Mouse (Mus musculus): ENCODE data around the gene Rnf150. TPM values are rescaled to one million over a fixed set of nuclear protein-coding genes. Genes with fewer than 3 reads are reported as not detected.

Rnf150 gene
- polyA plus RNA-seq, 1 experiment from 2014 or later = 1.7 TPM

DNA sequence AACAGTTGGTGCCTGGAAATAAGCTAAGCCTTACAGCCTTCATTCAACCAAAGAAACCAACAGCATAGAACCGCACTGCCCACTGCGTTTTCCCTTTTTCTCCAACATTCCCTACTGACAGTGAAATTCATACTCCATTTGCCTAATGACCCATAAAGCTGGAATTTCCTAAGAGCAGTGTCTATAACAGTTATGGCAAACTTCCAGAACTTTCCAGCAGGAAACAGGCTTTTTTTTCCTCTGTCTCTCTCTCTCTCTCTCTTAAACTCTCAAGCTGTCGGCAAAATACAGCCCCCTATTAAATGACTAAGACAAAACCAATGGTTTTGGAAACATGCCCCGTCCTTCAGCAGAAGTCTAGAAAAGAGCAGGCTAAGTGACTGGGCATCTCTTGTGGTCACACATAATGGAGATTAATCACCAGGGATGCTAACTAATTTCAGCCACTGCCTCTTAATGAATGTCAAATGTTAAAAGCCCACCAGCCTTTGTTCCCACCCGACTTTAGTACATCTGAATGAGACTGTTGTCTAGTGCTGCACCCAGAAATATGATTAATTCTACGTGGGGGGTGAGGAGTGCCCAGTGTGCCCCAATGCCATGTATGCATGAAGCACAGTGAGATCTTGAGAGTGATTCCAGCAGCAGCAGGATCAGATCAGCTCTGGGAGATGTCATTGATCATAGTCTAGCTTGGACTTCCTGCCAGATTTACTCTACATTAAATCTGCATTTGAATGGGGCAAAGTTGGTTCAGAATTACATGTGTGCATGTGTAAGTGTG lies 80.3 kb downstream of the Rnf150 start:
- H3K36me3 ChIP-seq (ENCODE audit: control insufficient read depth, insufficient read depth, low read length) = no peaks in the 10 kb centered on the region
- H3K27ac ChIP-seq (ENCODE audit: low read depth, low read length) = no peak overlapping the region
- no peaks in the 10 kb centered on the region for H3K9me3 ChIP-seq (ENCODE audit: control insufficient read depth, low read length)
- peaks cover 4% of the 10 kb centered on the region; the same call in 1 of the 2 replicates for H3K4me1 ChIP-seq (ENCODE audit: control insufficient read depth, insufficient read depth, low read length)
- no peak overlapping the region for H3K4me2 ChIP-seq (ENCODE audit: low read depth)
- peak; percentile 65 for ATAC-seq (ENCODE audit: insufficient read depth, low FRiP score, low TSS enrichment)
- WGBS = 38% methylated on average over 6 of the region's 6 CpGs
- no peaks in the 10 kb centered on the region for H3K27me3 ChIP-seq (ENCODE audit: control insufficient read depth, insufficient read depth, low read length)
- H3K4me3 ChIP-seq (ENCODE audit: low read depth, low read length) = no peak overlapping the region
- no peak for DNase-seq (ENCODE audit: low spot score)
- no peak overlapping the region for H3K9ac ChIP-seq (ENCODE audit: low read length)

DNA sequence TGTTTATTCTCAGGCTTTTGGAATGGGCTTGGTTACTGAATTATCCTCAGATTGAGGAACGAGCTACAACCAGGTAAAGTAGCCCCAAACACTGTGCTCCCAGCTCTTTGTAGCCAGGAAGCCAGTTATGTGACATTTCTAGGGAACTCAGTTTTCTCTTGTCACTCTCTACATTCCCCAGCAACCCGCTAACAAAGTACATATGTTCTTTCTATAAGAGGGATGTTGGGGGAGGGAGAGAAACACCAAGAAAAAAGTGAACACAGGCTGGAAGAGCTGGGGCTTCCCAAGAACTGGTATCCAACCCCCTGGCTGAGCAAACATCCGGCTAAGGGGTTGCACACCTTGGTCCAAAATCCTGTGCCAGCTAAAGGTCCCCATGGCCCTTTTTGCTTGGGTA lies 82.7 kb downstream of the Rnf150 start:
- 71% methylated on average over 3 of the region's 3 CpGs for WGBS
- H3K4me3 ChIP-seq (ENCODE audit: low read depth, low read length) = no peak overlapping the region
- no peak overlapping the region for H3K4me2 ChIP-seq (ENCODE audit: low read depth)
- no peaks in the 10 kb centered on the region for H3K36me3 ChIP-seq (ENCODE audit: control insufficient read depth, insufficient read depth, low read length)
- DNase-seq (ENCODE audit: low spot score) (no peak), ATAC-seq (ENCODE audit: insufficient read depth, low FRiP score, low TSS enrichment) (no peak)
- no peak overlapping the region for H3K9ac ChIP-seq (ENCODE audit: low read length)
- no peaks in the 10 kb centered on the region for H3K27me3 ChIP-seq (ENCODE audit: control insufficient read depth, insufficient read depth, low read length)
- H3K4me1 ChIP-seq (ENCODE audit: control insufficient read depth, insufficient read depth, low read length) = peaks cover 4% of the 10 kb centered on the region; the same call in 1 of the 2 replicates
- no peak overlapping the region for H3K27ac ChIP-seq (ENCODE audit: low read depth, low read length)
- no peaks in the 10 kb centered on the region for H3K9me3 ChIP-seq (ENCODE audit: control insufficient read depth, low read length)

DNA sequence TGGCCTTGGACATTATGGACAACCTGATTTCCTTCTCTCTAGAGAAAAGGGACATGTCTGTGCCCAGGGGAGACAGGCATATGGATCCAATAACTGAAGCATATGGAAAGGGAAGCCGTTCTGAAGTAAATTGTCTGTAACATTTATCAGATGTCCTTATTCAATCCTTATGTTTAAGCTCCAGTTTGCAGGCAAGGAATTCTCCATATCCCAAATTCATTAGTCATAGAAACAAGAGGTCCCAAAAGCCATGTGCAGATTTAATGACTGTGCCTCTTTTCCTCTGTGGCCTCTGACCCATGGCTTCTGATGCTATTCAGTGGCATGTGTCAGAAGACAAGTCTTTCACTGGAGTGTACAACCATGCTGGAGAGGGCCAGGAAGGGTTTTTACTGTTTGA lies 83.5 kb downstream of the Rnf150 start:
- no peak overlapping the region for H3K4me2 ChIP-seq (ENCODE audit: low read depth)
- no peaks in the 10 kb centered on the region for H3K9me3 ChIP-seq (ENCODE audit: control insufficient read depth, low read length)
- no peaks in the 10 kb centered on the region for H3K36me3 ChIP-seq (ENCODE audit: control insufficient read depth, insufficient read depth, low read length)
- no peaks in the 10 kb centered on the region for H3K27me3 ChIP-seq (ENCODE audit: control insufficient read depth, insufficient read depth, low read length)
- DNase-seq (ENCODE audit: low spot score) = no peak
- ATAC-seq (ENCODE audit: insufficient read depth, low FRiP score, low TSS enrichment) = no peak
- 58% methylated on average over 1 of the region's 1 CpGs for WGBS
- no peak overlapping the region for H3K9ac ChIP-seq (ENCODE audit: low read length)
- H3K4me1 ChIP-seq (ENCODE audit: control insufficient read depth, insufficient read depth, low read length) = peaks cover 4% of the 10 kb centered on the region; the same call in 1 of the 2 replicates
- no peak overlapping the region for H3K4me3 ChIP-seq (ENCODE audit: low read depth, low read length)
- H3K27ac ChIP-seq (ENCODE audit: low read depth, low read length) = no peak overlapping the region

DNA sequence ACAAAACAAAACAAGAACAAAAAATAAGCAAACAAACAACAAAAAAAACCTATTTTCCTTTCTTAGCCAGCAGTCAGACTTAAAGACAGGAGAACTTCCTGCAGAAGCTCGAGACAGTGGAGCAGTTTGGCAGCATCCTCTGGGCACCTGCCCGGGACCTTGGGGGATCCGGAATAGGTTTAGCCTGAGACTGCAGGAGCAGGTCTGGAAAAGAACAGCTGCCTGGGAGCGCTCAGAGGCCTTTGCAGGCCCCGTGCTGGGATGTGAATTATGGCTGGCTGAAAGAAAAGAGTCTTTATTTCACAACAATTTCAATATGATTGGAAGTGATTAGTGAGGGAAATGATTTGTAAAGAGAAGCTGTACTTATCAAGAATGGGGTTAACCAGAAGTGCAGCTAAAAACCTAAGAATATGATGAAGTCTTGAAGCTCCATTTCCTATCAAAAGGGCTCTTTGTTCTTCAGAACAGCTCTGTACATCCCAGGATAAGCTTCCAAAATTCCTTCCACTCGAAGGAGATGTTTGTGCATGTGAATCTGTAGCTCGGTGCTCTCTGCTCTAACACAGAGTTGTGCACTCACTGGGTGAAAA lies 92.1 kb downstream of the Rnf150 start:
- Histone ChIP-seq H3K4me1 (ENCODE audit: control insufficient read depth, insufficient read depth, low read length) (no peaks in the 10 kb centered on the region), H3K9me3 (ENCODE audit: control insufficient read depth, low read length) (no peaks in the 10 kb centered on the region), H3K27me3 (ENCODE audit: control insufficient read depth, insufficient read depth, low read length) (no peaks in the 10 kb centered on the region), H3K9ac (ENCODE audit: low read length) (no peak overlapping the region), H3K36me3 (ENCODE audit: control insufficient read depth, insufficient read depth, low read length) (no peaks in the 10 kb centered on the region), H3K27ac (ENCODE audit: low read depth, low read length) (no peak overlapping the region), H3K4me3 (ENCODE audit: low read depth, low read length) (no peak overlapping the region), H3K4me2 (ENCODE audit: low read depth) (no peak overlapping the region)
- ATAC-seq (ENCODE audit: insufficient read depth, low FRiP score, low TSS enrichment) = no peak
- no peak for DNase-seq (ENCODE audit: low spot score)
- 53% methylated on average over 7 of the region's 7 CpGs for WGBS

DNA sequence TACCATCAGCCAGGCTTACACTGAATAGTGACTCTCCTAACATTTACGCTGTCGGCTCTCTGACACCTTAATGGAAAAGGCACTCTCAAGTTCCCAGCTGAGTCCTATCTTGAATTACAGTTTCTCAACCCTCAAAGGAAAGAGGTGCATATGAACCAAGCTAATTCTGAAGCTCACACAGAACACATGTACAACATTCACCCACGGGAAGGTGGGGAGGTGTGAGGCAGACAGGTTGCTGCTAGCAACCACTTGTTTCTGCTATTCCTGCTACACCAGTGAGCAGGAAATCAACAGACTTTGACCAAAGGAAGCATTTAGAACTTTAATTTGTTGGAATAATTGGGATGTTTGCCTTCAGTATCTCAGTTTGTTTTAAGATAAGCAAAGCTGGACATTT lies 96.3 kb downstream of the Rnf150 start:
- Histone ChIP-seq H3K4me2 (ENCODE audit: low read depth) (no peak overlapping the region), H3K4me3 (ENCODE audit: low read depth, low read length) (no peak overlapping the region), H3K9me3 (ENCODE audit: control insufficient read depth, low read length) (no peaks in the 10 kb centered on the region), H3K4me1 (ENCODE audit: control insufficient read depth, insufficient read depth, low read length) (no peaks in the 10 kb centered on the region), H3K36me3 (ENCODE audit: control insufficient read depth, insufficient read depth, low read length) (no peaks in the 10 kb centered on the region), H3K27me3 (ENCODE audit: control insufficient read depth, insufficient read depth, low read length) (no peaks in the 10 kb centered on the region), H3K9ac (ENCODE audit: low read length) (no peak overlapping the region), H3K27ac (ENCODE audit: low read depth, low read length) (no peak overlapping the region)
- WGBS = 81% methylated on average over 3 of the region's 3 CpGs
- no peak for DNase-seq (ENCODE audit: low spot score)
- no peak for ATAC-seq (ENCODE audit: insufficient read depth, low FRiP score, low TSS enrichment)

DNA sequence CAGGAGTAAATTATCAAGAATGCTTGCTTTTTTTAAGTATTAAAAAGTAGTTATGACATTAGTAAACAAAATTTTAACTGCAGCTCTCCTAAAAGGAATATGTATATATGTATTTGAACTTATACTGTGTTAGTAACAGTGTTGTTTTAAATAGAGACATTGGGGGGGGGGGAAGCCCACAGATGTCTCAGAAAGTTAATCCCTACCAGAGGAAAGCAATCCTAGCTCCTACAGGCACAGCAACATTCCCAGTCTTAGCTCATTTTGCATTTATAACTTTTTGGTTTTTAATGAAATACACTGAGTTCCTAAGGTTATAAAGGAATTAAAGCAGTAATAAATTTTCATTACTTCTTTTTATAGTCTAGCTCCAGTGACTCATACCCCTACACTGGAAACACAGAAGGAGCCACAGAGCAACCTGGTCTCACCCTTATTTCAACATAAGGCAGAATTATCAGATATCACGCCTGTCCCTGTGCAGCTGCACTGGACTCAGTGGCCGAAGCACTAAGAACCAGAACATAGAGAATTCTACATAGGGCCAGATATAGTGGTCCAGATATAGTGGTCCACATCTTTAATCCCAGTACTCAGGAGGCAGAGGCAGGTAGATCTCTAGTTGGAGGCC lies 96.9 kb downstream of the Rnf150 start:
- ATAC-seq (ENCODE audit: insufficient read depth, low FRiP score, low TSS enrichment) (no peak), DNase-seq (ENCODE audit: low spot score) (no peak)
- Histone ChIP-seq H3K4me1 (ENCODE audit: control insufficient read depth, insufficient read depth, low read length) (no peaks in the 10 kb centered on the region), H3K4me2 (ENCODE audit: low read depth) (no peak overlapping the region), H3K36me3 (ENCODE audit: control insufficient read depth, insufficient read depth, low read length) (no peaks in the 10 kb centered on the region), H3K9me3 (ENCODE audit: control insufficient read depth, low read length) (no peaks in the 10 kb centered on the region), H3K4me3 (ENCODE audit: low read depth, low read length) (no peak overlapping the region), H3K27me3 (ENCODE audit: control insufficient read depth, insufficient read depth, low read length) (no peaks in the 10 kb centered on the region), H3K27ac (ENCODE audit: low read depth, low read length) (no peak overlapping the region), H3K9ac (ENCODE audit: low read length) (no peak overlapping the region)
- 90% methylated on average over 2 of the region's 2 CpGs for WGBS

DNA sequence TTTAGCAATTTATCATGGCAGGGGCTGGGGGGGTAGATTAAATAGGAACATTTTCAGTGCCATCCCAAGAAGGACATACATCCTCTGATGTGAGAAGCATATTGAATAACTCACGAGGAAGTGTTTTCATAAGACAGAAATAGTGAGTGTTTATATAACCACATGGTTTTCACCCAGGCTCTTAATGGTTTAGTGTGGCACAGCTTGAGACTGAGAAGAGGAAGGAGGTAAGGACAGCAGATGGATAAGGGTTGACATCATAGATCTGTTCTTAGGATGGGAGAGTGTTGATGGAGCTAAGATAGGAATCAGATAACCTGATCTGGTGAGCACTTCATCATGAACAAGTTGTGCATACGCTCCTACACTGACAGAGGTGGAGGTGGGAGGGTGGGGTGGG lies 101.4 kb downstream of the Rnf150 start:
- no peak for DNase-seq (ENCODE audit: low spot score)
- no peaks in the 10 kb centered on the region for H3K4me1 ChIP-seq (ENCODE audit: control insufficient read depth, insufficient read depth, low read length)
- H3K9me3 ChIP-seq (ENCODE audit: control insufficient read depth, low read length) = no peaks in the 10 kb centered on the region
- H3K27ac ChIP-seq (ENCODE audit: low read depth, low read length) = no peak overlapping the region
- no peaks in the 10 kb centered on the region for H3K27me3 ChIP-seq (ENCODE audit: control insufficient read depth, insufficient read depth, low read length)
- H3K4me3 ChIP-seq (ENCODE audit: low read depth, low read length) = no peak overlapping the region
- no peak for ATAC-seq (ENCODE audit: insufficient read depth, low FRiP score, low TSS enrichment)
- no peak overlapping the region for H3K4me2 ChIP-seq (ENCODE audit: low read depth)
- H3K9ac ChIP-seq (ENCODE audit: low read length) = no peak overlapping the region
- 60% methylated on average over 2 of the region's 2 CpGs for WGBS
- H3K36me3 ChIP-seq (ENCODE audit: control insufficient read depth, insufficient read depth, low read length) = no peaks in the 10 kb centered on the region

DNA sequence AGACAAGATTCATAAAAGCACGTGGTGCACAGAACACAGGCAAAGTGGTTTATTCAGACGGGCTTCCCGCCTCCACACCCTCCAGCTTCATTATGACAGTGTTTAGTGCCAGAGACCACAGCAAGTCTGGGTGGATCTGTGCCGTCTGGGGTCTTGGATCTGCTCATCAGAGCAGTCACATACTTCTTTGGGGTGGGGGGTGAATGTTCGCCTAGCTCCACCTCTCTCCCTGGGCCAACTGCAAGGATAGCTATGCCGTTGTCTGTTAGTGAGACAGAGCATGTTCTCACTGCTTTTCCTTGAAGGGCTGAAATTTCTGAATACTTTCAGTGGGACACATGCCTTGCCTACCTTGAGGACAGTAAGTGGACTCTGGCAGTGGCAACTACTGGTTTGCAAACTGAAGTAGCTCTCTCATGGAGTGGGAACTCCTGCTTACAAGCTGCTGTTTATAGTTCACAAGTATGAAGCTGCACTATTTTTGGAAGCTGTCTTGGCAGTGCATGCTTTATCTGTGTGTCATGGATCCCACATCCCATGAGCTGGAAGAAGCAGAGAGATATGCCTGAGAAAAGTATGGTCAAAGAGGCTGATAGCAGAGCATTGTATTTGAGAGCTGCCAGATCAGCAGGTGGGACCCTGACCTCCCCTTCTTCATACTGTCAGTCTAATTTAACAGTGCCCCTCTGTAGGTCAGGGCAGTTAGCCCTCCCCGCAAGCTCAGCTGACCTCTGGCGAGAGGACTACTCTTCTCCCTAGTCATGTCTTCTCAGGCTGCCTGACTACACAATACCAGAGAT lies 104.9 kb downstream of the Rnf150 start:
- Histone ChIP-seq H3K9ac (ENCODE audit: low read length) (no peak overlapping the region), H3K27ac (ENCODE audit: low read depth, low read length) (no peak overlapping the region), H3K9me3 (ENCODE audit: control insufficient read depth, low read length) (no peaks in the 10 kb centered on the region), H3K4me1 (ENCODE audit: control insufficient read depth, insufficient read depth, low read length) (0 out of 2 replicates have a peak, but pooled peaks cover 3% of the 10 kb centered on the region), H3K4me3 (ENCODE audit: low read depth, low read length) (no peak overlapping the region), H3K27me3 (ENCODE audit: control insufficient read depth, insufficient read depth, low read length) (no peaks in the 10 kb centered on the region), H3K4me2 (ENCODE audit: low read depth) (no peak overlapping the region), H3K36me3 (ENCODE audit: control insufficient read depth, insufficient read depth, low read length) (no peaks in the 10 kb centered on the region)
- ATAC-seq (ENCODE audit: insufficient read depth, low FRiP score, low TSS enrichment) (no peak), DNase-seq (ENCODE audit: low spot score) (no peak)
- 68% methylated on average over 8 of the region's 8 CpGs for WGBS
